14 mouse cellular contexts compared by ENCODE assay signal in genomic region chr15:87596731-87597130, GRCm38 (mm10). TPM values are rescaled to one million over a fixed set of nuclear protein-coding genes. Genes with fewer than 3 reads are reported as not detected.
DNase-seq lines count a peak whose midpoint lies in the region; ATAC-seq and TF ChIP-seq lines count a peak whose summit lies in the region.
"Had no signal": no experiment of that assay in that cellular context is flagged by ENCODE, and none has a peak within 500 bp of the region (broad histone marks: within the 10 kb centered on the region; RNA-seq: fewer than 3 reads in every experiment).

No protein-coding gene starts in this region.

- H3K36me3 ChIP-seq in forebrain, embryonic 13.5 days (ENCODE audit: poor library complexity, severe bottlenecking): no peaks in the 10 kb centered on the region
- no peaks in the 10 kb centered on the region for H3K36me3 ChIP-seq in forebrain, embryonic 12.5 days (replicated peaks)
- no peaks in the 10 kb centered on the region for H3K36me3 ChIP-seq in megakaryocyte, embryonic 14.5 days (replicated peaks; ENCODE audit: low read length)
- H3K36me3 ChIP-seq in intestine, postnatal 0 days (ENCODE audit: control insufficient read depth, insufficient read depth): no peaks in the 10 kb centered on the region
- H3K36me3 ChIP-seq: embryonic facial prominence, embryonic 13.5 days; intestine, embryonic 15.5 days; neural tube, embryonic 12.5 days had no signal

- no peak overlapping the region for H3K4me3 ChIP-seq in forebrain, embryonic 13.5 days
- H3K4me3 ChIP-seq in forebrain, embryonic 12.5 days (replicated peaks): no peak overlapping the region
- H3K4me3 ChIP-seq in megakaryocyte, embryonic 14.5 days (replicated peaks): peak overlapping the region; percentile 4
- H3K4me3 ChIP-seq in intestine, postnatal 0 days (ENCODE audit: low read depth, low read length): no peak overlapping the region
- H3K4me3 ChIP-seq: embryonic facial prominence, embryonic 13.5 days; intestine, embryonic 15.5 days; neural tube, embryonic 12.5 days had no signal

- 68% methylated on average over 8 of the region's 8 CpGs for whole genome bisulfite sequencing in forebrain, embryonic 13.5 days
- 82% methylated on average over 8 of the region's 8 CpGs for WGBS in forebrain, embryonic 12.5 days
- 89% methylated on average over 8 of the region's 8 CpGs for WGBS in intestine, postnatal 0 days

- TF ChIP-seq CTCF in intestine, postnatal 0 days (IDR thresholded peaks at IDR 0.05; ENCODE audit: low read depth): no peak

- no peak overlapping the region for H3K27ac ChIP-seq in forebrain, embryonic 13.5 days
- H3K27ac ChIP-seq in forebrain, embryonic 12.5 days: no peak overlapping the region
- H3K27ac ChIP-seq in intestine, postnatal 0 days (ENCODE audit: low read depth, low read length): no peak overlapping the region
- H3K27ac ChIP-seq: embryonic facial prominence, embryonic 13.5 days; intestine, embryonic 15.5 days; neural tube, embryonic 12.5 days had no signal

- no peaks in the 10 kb centered on the region for H3K9me3 ChIP-seq in forebrain, embryonic 13.5 days (replicated peaks)
- no peaks in the 10 kb centered on the region for H3K9me3 ChIP-seq in forebrain, embryonic 12.5 days
- H3K9me3 ChIP-seq in megakaryocyte, embryonic 14.5 days: peaks cover 77% of the 10 kb centered on the region
- no peaks in the 10 kb centered on the region for H3K9me3 ChIP-seq in intestine, postnatal 0 days (ENCODE audit: control insufficient read depth)
- H3K9me3 ChIP-seq: embryonic facial prominence, embryonic 13.5 days; intestine, embryonic 15.5 days; neural tube, embryonic 12.5 days had no signal

- ATAC-seq in forebrain, embryonic 13.5 days: peak; percentile 16; the same call in 1 of the 2 replicates
- ATAC-seq in forebrain, embryonic 12.5 days (ENCODE audit: low FRiP score): no peak
- ATAC-seq in megakaryocyte, adult 5-6 weeks (ENCODE audit: poor library complexity, severe bottlenecking): no peak
- ATAC-seq in megakaryocyte-erythroid progenitor cell, adult 5-6 weeks (replicated peaks; ENCODE audit: low FRiP score, low TSS enrichment, poor library complexity, severe bottlenecking): no peak
- no peak for ATAC-seq in intestine, postnatal 0 days
- ATAC-seq: intestine, embryonic 15.5 days had no signal

- H3K9ac ChIP-seq in forebrain, embryonic 13.5 days: no peak overlapping the region
- H3K9ac ChIP-seq in forebrain, embryonic 12.5 days: no peak overlapping the region
- no peak overlapping the region for H3K9ac ChIP-seq in intestine, postnatal 0 days (ENCODE audit: low read depth, low read length)
- H3K9ac ChIP-seq: embryonic facial prominence, embryonic 13.5 days; intestine, embryonic 15.5 days; neural tube, embryonic 12.5 days had no signal

- no peak overlapping the region for H3K4me2 ChIP-seq in forebrain, embryonic 13.5 days
- H3K4me2 ChIP-seq in forebrain, embryonic 12.5 days: no peak overlapping the region
- no peak overlapping the region for H3K4me2 ChIP-seq in intestine, postnatal 0 days (replicated peaks; ENCODE audit: low read depth)
- H3K4me2 ChIP-seq: embryonic facial prominence, embryonic 13.5 days; intestine, embryonic 15.5 days; neural tube, embryonic 12.5 days had no signal

- peak; percentile 63 to 64 for DNase-seq in cerebellum, postnatal 36 days
- no peak for DNase-seq in gastrocnemius, postnatal 14 days
- DNase-seq: heart, adult 18-20 months; lung, adult 2 months; thymus, adult 2 months had no signal

- H3K4me1 ChIP-seq in forebrain, embryonic 13.5 days: peaks cover 16% of the 10 kb centered on the region
- H3K4me1 ChIP-seq in forebrain, embryonic 12.5 days: no peaks in the 10 kb centered on the region; the same call in 1 of the 2 replicates
- H3K4me1 ChIP-seq in megakaryocyte, embryonic 14.5 days: no peaks in the 10 kb centered on the region
- no peaks in the 10 kb centered on the region for H3K4me1 ChIP-seq in intestine, postnatal 0 days (replicated peaks; ENCODE audit: control insufficient read depth, insufficient read depth, low read length)
- H3K4me1 ChIP-seq: embryonic facial prominence, embryonic 13.5 days; intestine, embryonic 15.5 days; neural tube, embryonic 12.5 days had no signal

- intact Hi-C loops in gastrocnemius, postnatal 14 days (cut with DNase I; ENCODE audit: low total_unique reads): no loop called here

- no peaks in the 10 kb centered on the region for H3K27me3 ChIP-seq in forebrain, embryonic 13.5 days
- H3K27me3 ChIP-seq in forebrain, embryonic 12.5 days: no peaks in the 10 kb centered on the region
- H3K27me3 ChIP-seq in megakaryocyte, embryonic 14.5 days (replicated peaks): no peaks in the 10 kb centered on the region
- H3K27me3 ChIP-seq in intestine, postnatal 0 days (replicated peaks; ENCODE audit: control insufficient read depth, insufficient read depth, low read length): no peaks in the 10 kb centered on the region
- H3K27me3 ChIP-seq: embryonic facial prominence, embryonic 13.5 days; intestine, embryonic 15.5 days; neural tube, embryonic 12.5 days had no signal

RNA-seq across cellular contexts. Expression of gene Fam19a5, which starts 52.6 kb away (rescaled TPM):
- 11.1 and 12.9 TPM in 2 replicates for polyA plus RNA-seq in forebrain, embryonic 13.5 days (2015; fragmentation: Nextera tagmentation; extraction: Ambion mirVana)
- 8.9 and 9.5 TPM in 2 replicates for polyA plus RNA-seq in forebrain, embryonic 12.5 days (2016; fragmentation: Nextera tagmentation; extraction: Ambion mirVana)
- polyA plus RNA-seq in megakaryocyte, embryonic 14.5 days (2012; ENCODE audit: insufficient read depth, low replicate concordance): 0.08 TPM in 1 of 2 replicates, not detected in the other
- not detected in 2 replicates for total RNA-seq in megakaryocyte, adult 5-6 weeks (2015)
- total RNA-seq in megakaryocyte, adult 5-6 weeks (2017): not detected in 2 replicates
- total RNA-seq in gastrocnemius, postnatal 14 days (2021): 1 to 10 TPM; 1.4 to 2.3 TPM
- total RNA-seq in megakaryocyte-erythroid progenitor cell, adult 5-6 weeks (2014; fragmentation: Nextera tagmentation): not detected in 2 replicates
- not detected in 2 replicates for total RNA-seq in megakaryocyte-erythroid progenitor cell, adult 5-6 weeks (2017)
- 1.4 TPM in 2 replicates for polyA plus RNA-seq in intestine, postnatal 0 days (2015; fragmentation: Nextera tagmentation; extraction: Ambion mirVana)
